Mouse (Mus musculus) neural tube, embryonic 11.5 days (tissue): ENCODE measurements around the gene Uqcr10. TPM values are rescaled to one million over a fixed set of nuclear protein-coding genes. Genes with fewer than 3 reads are reported as not detected.

Source experiments
- ATAC-seq: fragments of 200-750 bp; cut with Nextera tagmentation; 2 replicates; pipeline ENCODE4 v1.8.0; 2017; ENCODE audit warnings: moderate number of reproducible peaks, mild to moderate bottlenecking, moderate TSS enrichment, moderate library complexity; ENCODE audit not compliant: insufficient read depth, low FRiP score, low TSS enrichment
- DNase-seq: peaks from one replicate; pipeline ENCODE4 v3.0.0-alpha.2; 2015; ENCODE audit warnings: low spot score
- H3K27ac ChIP-seq: fragments of 300-500 bp; sonication (generic); 2 replicates; pipeline ENCODE4 v1.5.1; 2014; ENCODE audit warnings: low read depth, mild to moderate bottlenecking, low read length
- H3K27me3 ChIP-seq: fragments of 300-500 bp; sonication (generic); 2 replicates; pipeline ENCODE4 v1.6.1; 2014; ENCODE audit warnings: mild to moderate bottlenecking, low read length, mixed read lengths; ENCODE audit not compliant: control insufficient read depth, insufficient read depth
- H3K36me3 ChIP-seq: fragments of 300-500 bp; sonication (generic); 2 replicates; pipeline ENCODE4 v1.6.1; 2014; ENCODE audit warnings: mild to moderate bottlenecking, low read length, moderate library complexity, mixed read lengths; ENCODE audit not compliant: control insufficient read depth, insufficient read depth
- H3K4me1 ChIP-seq: fragments of 300-500 bp; sonication (generic); 2 replicates; pipeline ENCODE4 v1.6.1; 2014; ENCODE audit warnings: low read length, mixed read lengths; ENCODE audit not compliant: control insufficient read depth, insufficient read depth
- H3K4me2 ChIP-seq: fragments of 300-500 bp; sonication (generic); 2 replicates; pipeline ENCODE4 v1.6.1; 2014; ENCODE audit warnings: low read depth, mild to moderate bottlenecking, moderate library complexity
- H3K4me3 ChIP-seq: fragments of 300-500 bp; sonication (generic); 2 replicates; pipeline ENCODE4 v1.5.1; 2014; ENCODE audit warnings: low read depth, low read length
- H3K9ac ChIP-seq: fragments of 300-500 bp; sonication (generic); 2 replicates; pipeline ENCODE4 v1.6.1; 2014; ENCODE audit warnings: mild to moderate bottlenecking, low read length
- H3K9me3 ChIP-seq: fragments of 300-500 bp; sonication (generic); 2 replicates; pipeline ENCODE4 v1.6.1; 2016; ENCODE audit warnings: low read length; ENCODE audit not compliant: control insufficient read depth
- WGBS: fragments of 180-500 bp; shearing (Covaris S2); extraction: QIAGEN DNeasy Blood & Tissue Kit; methylation state at CpG from one replicate; pipeline ENCODE4 v1.1.7; 2014; 5-methylcytosine and 5-hydroxymethylcytosine counted together
- polyA plus RNA-seq: library from polyadenylated mRNA; unstranded; fragments of >200 nt; fragmentation: Nextera tagmentation; extraction: Ambion mirVana; gene quantifications from 2 replicates; pipeline ENCODE4 v1.2.1, GENCODE M21; 2014

The Uqcr10 gene
- polyA plus RNA-seq, 1 experiment from 2014 or later: 505 TPM

GRCm38 (mm10) chr11:4677250-4677872, 26.8 kb downstream of the Uqcr10 start:
- no peak for DNase-seq
- Histone ChIP-seq H3K27ac (no peak overlapping the region), H3K9ac (no peak overlapping the region), H3K36me3 (peaks cover 4% of the 10 kb centered on the region), H3K27me3 (no peaks in the 10 kb centered on the region), H3K4me1 (peaks cover 4% of the 10 kb centered on the region; the same call in 1 of the 2 replicates), H3K4me3 (no peak overlapping the region), H3K9me3 (no peaks in the 10 kb centered on the region), H3K4me2 (no peak overlapping the region)
- 92% methylated on average over 7 of the region's 7 CpGs for WGBS
- no peak for ATAC-seq

- Histone ChIP-seq H3K4me1 (peaks cover 4% of the 10 kb centered on the region; the same call in 1 of the 2 replicates), H3K36me3 (0 out of 2 replicates have a peak, but pooled peaks cover 2% of the 10 kb centered on the region), H3K4me2 (no peak overlapping the region), H3K27ac (no peak overlapping the region), H3K9ac (no peak overlapping the region), H3K4me3 (no peak overlapping the region), H3K27me3 (no peaks in the 10 kb centered on the region), H3K9me3 (no peaks in the 10 kb centered on the region)
- DNase-seq (no peak), ATAC-seq (no peak)
- WGBS: 95% methylated on average over 6 of the region's 6 CpGs
Measured at GRCm38 (mm10) chr11:4675693-4676092, 28.4 kb downstream of the Uqcr10 start.

- Histone ChIP-seq H3K4me1 (peaks cover 4% of the 10 kb centered on the region; the same call in 1 of the 2 replicates), H3K9me3 (no peaks in the 10 kb centered on the region), H3K27ac (no peak overlapping the region), H3K4me3 (no peak overlapping the region), H3K36me3 (0 out of 2 replicates have a peak, but pooled peaks cover 2% of the 10 kb centered on the region), H3K9ac (no peak overlapping the region; the same call in 1 of the 2 replicates), H3K4me2 (no peak overlapping the region), H3K27me3 (no peaks in the 10 kb centered on the region)
- ATAC-seq (no peak), DNase-seq (no peak)
- 90% methylated on average over 6 of the region's 6 CpGs for WGBS
Measured at GRCm38 (mm10) chr11:4675126-4675562, 29.0 kb downstream of the Uqcr10 start.

- ATAC-seq (no peak), DNase-seq (no peak)
- Histone ChIP-seq H3K4me1 (peaks cover 4% of the 10 kb centered on the region; the same call in 1 of the 2 replicates), H3K4me2 (no peak overlapping the region), H3K4me3 (no peak overlapping the region), H3K27me3 (no peaks in the 10 kb centered on the region), H3K9me3 (no peaks in the 10 kb centered on the region), H3K36me3 (0 out of 2 replicates have a peak, but pooled peaks cover 2% of the 10 kb centered on the region), H3K9ac (no peak overlapping the region; the same call in 1 of the 2 replicates), H3K27ac (no peak overlapping the region)
- WGBS: 86% methylated on average over 1 of the region's 1 CpGs
Measured at GRCm38 (mm10) chr11:4674593-4674992, 29.5 kb downstream of the Uqcr10 start.

- ATAC-seq (no peak), DNase-seq (no peak)
- no peaks in the 10 kb centered on the region for H3K4me1 ChIP-seq
- no peak overlapping the region for H3K4me2 ChIP-seq
- no peaks in the 10 kb centered on the region for H3K9me3 ChIP-seq
- 93% methylated on average over 4 of the region's 4 CpGs for WGBS
- H3K4me3 ChIP-seq: no peak overlapping the region
- H3K9ac ChIP-seq: no peak overlapping the region
- 0 out of 2 replicates have a peak, but pooled peaks cover 2% of the 10 kb centered on the region for H3K36me3 ChIP-seq
- no peak overlapping the region for H3K27ac ChIP-seq
- H3K27me3 ChIP-seq: no peaks in the 10 kb centered on the region
Measured at GRCm38 (mm10) chr11:4671736-4672135, 32.4 kb downstream of the Uqcr10 start.

GRCm38 (mm10) chr11:4662496-4662878, 41.7 kb downstream of the Uqcr10 start:
- no peaks in the 10 kb centered on the region for H3K27me3 ChIP-seq
- no peak overlapping the region for H3K4me2 ChIP-seq
- WGBS: 92% methylated on average over 11 of the region's 11 CpGs
- H3K4me3 ChIP-seq: no peak overlapping the region
- no peak overlapping the region for H3K27ac ChIP-seq
- ATAC-seq (no peak), DNase-seq (no peak)
- no peak overlapping the region for H3K9ac ChIP-seq
- no peaks in the 10 kb centered on the region for H3K4me1 ChIP-seq
- H3K36me3 ChIP-seq: no peaks in the 10 kb centered on the region
- no peaks in the 10 kb centered on the region for H3K9me3 ChIP-seq

- ATAC-seq (no peak), DNase-seq (no peak)
- WGBS: 87% methylated on average over 10 of the region's 10 CpGs
- H3K9me3 ChIP-seq: no peaks in the 10 kb centered on the region
- H3K9ac ChIP-seq: no peak overlapping the region
- H3K36me3 ChIP-seq: no peaks in the 10 kb centered on the region
- H3K4me1 ChIP-seq: no peaks in the 10 kb centered on the region
- no peak overlapping the region for H3K4me3 ChIP-seq
- no peak overlapping the region for H3K27ac ChIP-seq
- no peaks in the 10 kb centered on the region for H3K27me3 ChIP-seq
- no peak overlapping the region for H3K4me2 ChIP-seq
Measured at GRCm38 (mm10) chr11:4661871-4662495, 42.2 kb downstream of the Uqcr10 start.

- Histone ChIP-seq H3K36me3 (no peaks in the 10 kb centered on the region), H3K4me1 (no peaks in the 10 kb centered on the region), H3K4me2 (no peak overlapping the region), H3K4me3 (no peak overlapping the region), H3K9ac (no peak overlapping the region), H3K27me3 (no peaks in the 10 kb centered on the region), H3K9me3 (no peaks in the 10 kb centered on the region), H3K27ac (no peak overlapping the region)
- DNase-seq (no peak), ATAC-seq (no peak)
- WGBS: 84% methylated on average over 4 of the region's 4 CpGs
Measured at GRCm38 (mm10) chr11:4661324-4661723, 42.8 kb downstream of the Uqcr10 start.
